Mouse (Mus musculus) ovary, postnatal 10 days (tissue): ENCODE data around the gene Gm20388.

Experiments
- DNase-seq: peaks from one replicate; pipeline ENCODE4 v3.0.0; 2022; ENCODE audit warnings: low spot score

Gm20388 gene

DNA sequence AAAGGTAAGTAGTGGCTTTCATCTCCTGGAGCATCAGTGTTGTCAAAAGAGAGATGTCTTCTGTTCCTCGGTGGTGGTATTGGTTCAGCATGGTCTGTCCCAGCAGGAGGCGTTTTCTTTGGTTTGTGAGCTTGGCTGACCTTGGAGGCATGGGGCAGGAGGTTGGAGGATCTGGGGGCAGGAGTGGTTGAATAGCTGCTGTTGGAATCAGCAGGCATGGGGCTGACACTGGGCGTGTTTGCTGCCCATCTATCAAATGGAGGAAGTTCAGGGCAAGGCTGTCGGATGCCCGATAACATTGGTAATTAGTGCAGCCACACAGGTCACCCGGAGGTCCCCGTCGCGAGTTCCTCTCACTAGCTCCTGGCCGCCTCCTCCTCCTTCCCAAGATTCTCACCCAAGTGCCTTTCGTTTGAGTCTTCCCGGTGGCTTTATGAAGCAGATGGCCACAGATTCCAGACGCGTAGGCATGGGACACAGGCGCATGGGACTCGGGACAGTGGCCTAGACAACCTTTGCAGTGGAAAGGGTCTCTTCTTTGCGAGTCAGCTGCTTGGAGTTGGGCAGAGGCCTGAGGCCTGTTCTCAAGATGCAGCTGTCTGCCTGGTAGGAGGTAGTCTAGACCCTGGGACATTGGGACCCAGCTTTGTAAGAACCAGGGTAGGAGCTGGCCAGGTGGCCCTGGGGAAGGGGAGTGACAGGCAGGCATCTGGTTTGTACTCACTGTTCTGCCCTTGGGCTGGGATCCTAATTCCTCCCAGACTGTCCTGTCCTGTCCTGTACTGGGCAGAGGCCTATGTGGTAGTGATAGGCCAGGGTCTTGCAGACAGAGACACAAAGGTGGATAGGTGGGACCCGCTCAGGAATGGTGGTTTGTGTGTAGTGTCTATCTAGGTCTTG lies 320.3 kb downstream of the Gm20388 start:
- no peak for DNase-seq

DNA sequence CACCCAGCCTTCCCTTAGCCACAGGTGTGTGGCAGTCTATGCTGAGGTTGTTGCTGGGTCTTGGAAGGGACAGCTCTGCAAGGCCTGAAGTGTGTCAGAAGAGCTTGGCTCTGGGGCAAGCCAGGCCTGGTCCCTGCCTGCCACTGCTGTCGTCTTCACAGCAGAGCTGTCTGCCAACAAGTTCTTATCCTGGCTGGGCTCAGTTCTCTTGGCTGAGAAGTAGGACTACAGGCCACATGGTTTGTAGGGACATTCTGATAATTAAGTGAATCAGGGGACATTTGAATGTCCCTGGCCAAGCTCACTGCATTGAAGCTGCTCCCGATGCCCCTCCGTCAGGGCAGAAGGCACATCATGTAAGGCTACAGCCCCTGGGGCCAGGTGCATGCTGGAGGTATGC lies 321.2 kb downstream of the Gm20388 start:
- DNase-seq: no peak

DNA sequence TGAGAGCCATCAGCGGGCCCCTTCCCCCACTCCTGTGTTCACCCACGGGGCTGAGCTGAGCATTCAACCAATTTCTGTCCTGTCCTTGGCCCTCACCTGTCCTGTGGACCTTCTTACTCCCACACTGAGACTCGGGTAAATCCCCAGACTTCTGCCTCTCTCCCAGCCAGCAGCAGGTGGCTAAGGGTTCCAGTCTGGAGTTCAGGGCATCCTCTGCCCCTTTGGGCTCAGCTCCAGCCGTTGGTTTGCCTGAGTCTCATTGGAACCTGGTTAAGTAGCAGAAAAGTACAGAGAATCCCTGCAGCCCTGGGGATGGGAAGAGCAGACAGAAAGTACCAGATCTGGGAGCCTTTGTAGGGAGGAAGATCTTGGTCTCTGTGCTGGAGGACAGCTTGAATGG lies 321.8 kb downstream of the Gm20388 start:
- DNase-seq: no peak

DNA sequence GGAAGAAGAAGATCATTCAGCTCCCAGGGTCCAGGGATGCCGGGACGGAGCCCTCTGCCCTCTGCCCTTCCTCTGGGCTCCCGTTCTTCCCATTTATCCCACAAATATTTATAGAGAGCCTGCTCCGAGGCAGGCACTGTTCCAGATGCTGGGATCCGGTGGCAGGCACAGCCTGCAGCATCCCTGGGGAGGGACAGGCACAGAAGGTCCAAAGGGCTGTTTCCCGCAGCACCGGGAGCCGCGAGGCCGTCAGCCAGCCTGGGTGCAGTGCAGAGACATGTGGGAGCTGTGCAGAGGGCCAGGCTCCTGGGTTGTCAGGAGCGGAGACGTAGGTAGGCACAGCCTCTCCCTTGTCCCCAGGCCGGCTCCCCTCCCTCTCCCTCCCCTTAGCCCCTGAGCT lies 322.3 kb downstream of the Gm20388 start:
- DNase-seq: no peak

DNA sequence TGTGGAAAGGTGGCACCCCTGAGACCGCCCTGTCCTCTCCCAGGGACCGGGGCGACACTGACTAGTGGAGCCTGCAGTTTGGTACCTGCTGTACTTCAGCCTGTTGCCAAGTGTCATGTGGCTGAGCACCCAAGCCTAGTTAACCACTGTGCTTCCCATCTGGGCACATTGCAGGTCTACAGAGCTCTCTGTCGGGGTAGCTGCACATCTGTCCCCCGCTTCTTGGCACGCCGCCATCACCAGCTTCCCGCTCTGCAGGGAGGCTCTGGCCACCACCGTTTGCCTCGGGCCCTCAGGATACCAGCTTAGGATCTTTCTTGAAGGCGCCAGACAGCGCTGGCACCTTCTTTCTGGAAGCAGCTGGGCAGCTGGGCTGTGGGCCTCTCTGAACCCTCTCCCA lies 323.8 kb downstream of the Gm20388 start:
- DNase-seq: no peak

DNA sequence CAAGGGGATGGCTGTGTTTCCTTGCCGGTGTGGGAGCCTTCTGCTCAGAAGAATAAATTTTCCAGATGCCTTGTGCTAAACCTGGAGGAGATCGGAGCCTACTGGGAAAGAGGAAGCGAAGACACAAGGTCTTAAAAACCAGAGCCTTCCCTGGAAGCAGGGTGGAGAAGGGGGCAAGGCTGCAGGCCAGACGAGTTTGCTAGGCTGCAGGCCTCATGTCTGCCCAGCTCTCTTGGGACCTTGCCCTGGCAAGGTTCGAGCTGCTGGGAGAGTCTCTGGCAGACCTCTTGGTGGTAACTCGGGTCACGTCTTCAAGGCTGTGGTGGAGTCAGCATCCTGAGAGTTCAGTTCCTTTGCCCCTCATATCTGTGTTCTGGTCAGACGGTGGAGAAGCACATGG lies 324.2 kb downstream of the Gm20388 start:
- DNase-seq: no peak

DNA sequence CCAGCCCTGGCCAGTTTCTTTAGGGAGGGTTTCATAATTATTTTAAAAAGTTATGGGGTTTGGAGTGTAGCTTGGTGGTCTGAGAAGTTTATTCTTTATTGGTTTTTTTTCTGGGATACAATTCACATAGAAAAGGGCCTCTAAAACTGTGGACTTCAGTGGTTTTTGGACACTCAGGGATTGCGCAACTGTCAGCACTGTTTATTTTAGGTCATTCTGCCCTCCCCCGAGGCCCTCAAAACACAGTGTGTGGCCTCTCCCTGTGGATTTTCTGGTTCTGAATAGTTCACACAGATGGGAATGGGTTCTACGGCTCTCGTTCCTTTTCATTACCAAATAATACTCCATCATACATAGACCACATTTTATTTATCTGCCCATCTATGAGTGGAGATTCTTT lies 332.6 kb downstream of the Gm20388 start:
- no peak for DNase-seq

DNA sequence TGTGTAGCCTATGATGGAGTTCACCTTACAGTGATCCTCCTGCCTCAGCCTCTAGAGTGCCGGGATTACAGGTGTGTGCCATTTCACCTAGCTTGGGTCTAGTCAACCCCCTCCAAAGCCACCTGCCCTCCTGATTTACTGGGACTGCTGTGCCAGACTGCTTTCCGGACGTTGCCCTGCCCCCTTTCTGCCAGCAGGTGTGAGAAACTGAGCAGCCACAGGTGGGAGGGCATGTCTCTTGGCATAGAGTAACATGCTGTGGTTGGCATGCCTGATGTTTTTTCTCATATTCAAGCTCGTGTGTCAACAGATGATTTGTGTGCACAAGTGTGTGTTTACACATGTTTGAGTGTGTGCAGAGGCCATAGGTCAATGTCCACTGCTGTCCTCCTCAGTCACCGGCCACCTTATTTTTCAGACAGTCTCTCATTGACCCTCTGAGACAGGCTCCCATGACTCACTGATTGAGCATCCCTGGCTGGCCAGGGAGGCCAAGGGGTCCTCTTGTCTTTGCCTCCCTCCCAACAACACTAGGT lies 333.3 kb downstream of the Gm20388 start:
- DNase-seq: no peak

DNA sequence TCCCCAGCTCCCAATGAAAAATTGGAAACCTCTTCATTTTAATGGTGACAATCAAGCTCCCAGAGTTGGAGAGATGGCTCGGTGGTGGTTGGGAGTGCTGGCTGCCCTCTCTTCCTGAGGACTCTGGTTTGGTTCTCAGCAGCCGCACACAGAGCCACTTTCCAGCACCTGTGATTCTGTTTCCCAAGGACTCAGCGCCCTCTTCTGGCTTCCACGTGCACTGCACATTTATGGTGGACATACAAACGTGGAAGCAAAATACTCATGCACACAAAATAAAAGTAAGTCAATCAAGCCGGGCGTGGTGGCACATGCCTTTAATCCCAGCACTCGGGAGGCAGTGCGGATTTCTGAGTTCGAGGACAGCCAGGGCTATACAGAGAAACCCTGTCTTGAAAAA lies 333.9 kb downstream of the Gm20388 start:
- DNase-seq: no peak

DNA sequence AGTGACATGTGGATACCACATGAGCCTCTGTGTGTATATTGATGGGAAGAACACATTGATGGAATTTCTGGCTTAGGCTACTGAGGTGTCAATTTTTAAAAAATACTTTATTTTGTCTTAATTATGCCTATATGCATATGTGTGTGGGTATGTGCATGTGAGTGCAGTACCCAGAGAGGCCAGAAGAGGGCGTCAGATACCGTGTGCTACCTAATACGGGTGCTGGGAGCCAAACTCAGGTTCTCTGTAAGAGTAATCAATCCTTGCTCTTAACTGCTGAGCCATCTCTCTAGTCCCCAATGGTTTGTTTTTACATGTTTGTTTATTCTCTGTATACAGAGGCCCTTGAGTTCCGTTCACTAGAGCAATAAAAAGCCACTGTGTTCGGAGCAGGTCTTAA lies 337.0 kb downstream of the Gm20388 start:
- DNase-seq: no peak

DNA sequence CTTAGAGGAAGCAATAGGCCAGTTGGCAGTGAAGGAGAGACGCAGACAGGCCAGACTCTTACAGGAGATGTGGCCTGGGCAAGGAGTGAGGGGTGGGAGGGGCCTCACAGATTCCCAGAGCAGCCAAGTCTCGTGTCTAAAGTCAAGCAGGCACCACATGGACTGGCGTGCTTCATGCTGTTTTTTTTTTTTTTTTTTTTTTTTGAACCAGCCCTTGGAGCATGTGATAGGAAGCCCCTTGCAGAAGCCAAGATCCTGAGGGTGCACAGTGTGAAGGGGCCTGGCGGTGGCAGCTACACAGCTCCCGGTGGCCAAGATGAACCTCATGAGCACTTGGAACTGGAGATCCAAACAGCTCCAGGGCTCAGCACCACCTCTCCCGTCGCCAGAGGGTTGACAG lies 337.4 kb downstream of the Gm20388 start:
- DNase-seq: no peak

DNA sequence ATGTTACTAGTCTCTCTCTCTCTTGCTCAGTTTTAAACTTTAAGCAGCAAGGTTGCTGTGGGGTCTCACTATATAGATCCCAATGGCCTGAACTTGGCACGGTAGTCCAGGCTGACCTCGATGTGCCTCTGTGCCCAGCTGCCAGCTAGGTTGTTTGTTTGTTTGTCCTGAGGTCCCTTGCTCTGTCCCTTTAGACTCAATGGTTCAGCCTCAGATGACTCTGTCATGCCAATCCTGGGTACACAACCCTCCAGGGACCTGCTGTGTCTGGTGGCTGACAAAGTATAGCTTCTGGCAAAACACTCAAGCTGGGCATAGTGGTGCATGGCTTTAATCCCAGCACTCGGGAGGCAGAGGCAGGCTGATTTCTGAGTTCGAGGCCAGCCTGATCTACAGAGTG lies 337.8 kb downstream of the Gm20388 start:
- no peak for DNase-seq

DNA sequence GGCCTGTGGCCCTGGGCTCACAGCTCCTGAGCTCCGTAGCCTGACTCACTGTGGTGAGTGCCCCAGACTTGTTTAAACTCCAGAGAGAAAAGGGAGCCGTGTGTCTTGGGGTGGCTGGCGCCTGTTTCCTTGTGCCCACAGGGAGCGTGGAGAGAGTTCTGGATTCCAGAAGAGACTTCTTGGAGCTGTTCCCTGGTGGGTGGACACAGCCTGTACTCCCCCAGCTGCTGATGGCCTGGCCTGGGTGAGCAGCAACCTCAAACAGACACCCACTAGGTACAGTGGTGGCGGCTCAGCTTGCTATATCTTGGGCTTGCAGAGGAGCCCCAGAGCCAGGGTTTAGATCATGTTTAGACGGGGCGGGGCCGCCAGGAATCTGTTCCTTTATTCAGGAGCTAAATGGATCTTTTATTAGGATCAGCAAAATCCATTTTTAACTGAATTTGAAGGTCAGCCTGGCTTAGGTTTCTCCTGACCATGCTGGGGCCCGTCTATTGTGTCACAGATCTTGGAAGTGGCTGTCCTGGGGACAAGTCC lies 339.2 kb downstream of the Gm20388 start:
- DNase-seq: no peak

DNA sequence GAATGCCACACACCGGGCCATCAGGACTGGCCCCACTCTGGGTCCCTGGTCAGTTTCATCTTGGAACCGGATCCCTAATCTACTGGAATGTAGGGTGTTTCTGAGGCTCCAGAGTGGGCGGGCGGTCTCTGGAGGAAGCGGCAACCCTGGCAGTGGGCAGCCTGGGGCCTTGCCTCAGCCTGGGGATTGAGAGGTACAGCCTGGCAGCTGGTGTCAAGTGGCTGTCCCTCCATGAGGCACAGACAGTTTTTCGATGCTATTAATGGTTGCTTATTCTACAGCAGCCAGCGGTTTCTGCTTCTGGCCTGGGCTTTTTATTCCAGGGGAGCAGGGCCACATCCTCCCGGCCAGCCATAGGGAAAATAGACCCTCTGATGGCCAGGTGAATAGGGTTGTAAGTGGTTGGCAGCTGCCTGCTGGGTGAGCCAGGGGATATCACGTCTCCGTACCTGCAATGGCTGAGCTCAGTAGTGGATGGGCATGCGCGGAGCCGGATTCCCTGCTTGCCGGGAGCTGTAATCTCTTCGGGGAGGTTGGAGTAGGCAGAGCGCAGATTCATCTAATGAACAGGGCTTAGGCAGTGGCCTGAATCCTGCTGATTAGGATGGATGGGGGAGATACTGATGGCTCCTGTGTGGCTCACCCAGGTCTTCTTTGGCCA lies 340.2 kb downstream of the Gm20388 start:
- DNase-seq: no peak

DNA sequence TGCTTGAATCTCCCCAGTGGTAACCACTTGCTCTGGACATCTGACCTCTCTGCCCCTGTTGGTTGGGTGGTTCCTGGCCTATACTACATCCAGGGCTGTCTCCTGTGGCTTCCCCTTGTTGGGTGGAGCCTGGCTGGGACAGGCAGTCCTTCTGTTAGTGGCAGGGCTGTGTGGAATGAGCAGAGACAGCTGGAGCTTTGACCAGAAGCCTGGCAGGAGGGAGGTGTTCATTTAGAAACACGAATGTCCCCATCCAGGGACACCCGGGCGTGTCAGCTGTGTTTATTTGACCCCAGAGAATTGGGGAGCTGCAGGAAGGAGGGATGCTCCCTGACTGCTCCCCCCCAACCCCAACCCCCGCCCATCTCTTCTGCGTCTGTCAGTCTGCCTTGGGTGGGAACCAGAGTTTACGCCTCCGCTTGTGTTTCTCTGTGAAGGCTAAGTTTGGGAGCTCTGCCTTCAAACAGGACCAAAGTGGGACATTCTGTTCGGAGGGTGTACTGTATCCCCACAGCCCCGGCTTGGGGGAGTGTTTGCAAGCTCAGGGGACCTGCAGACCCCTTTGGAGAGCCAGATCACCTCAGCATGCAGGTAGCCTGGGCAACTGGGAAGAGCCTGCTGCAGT lies 340.9 kb downstream of the Gm20388 start:
- DNase-seq: no peak

DNA sequence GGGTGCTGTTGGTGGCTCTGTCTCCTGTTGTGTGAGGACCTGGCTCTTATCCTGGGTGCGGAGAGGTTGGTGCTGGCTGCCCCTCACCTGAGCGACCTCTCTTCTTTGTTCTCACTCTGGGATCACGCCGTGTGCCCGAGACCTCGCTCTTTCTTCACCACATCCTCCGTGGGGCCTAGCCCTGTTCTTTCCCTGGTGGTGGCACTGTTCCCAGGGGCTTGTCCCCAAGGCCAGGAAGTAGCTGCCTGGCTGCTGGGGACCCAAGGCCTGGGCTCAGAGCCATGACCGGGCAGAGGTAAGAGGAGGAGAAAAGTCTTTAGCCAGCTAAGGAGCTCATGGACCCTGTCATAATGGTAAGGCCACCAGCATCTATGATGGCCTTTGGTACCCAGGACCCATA lies 343.0 kb downstream of the Gm20388 start:
- DNase-seq: no peak

DNA sequence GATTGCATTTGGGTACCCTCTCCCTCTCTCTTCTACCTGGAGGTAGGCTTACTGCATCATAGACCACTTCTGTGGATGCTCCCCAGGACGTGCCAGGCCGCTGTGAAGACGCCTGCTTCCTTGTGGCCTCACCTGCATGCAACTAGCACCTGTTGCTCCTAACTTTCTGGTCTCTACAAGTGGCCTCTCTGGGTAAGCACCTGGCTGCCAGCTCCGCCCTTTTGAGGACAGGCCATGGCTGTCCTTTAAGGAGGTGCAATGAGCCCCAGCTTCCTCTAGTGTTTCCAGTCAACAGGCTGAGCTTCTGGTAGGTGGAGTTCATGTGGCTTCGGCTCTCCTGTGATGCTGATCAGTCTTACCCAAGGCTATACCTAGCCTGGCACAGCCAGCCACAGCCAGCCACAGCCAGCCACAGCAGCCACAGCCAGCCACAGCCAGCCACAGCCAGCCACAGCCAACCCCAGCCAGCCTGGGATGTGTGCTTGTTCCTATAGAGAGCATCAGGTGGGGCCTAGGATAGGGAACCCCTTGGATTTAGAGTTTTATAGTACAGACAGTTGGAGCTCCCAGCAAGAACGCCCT lies 344.9 kb downstream of the Gm20388 start:
- no peak for DNase-seq

DNA sequence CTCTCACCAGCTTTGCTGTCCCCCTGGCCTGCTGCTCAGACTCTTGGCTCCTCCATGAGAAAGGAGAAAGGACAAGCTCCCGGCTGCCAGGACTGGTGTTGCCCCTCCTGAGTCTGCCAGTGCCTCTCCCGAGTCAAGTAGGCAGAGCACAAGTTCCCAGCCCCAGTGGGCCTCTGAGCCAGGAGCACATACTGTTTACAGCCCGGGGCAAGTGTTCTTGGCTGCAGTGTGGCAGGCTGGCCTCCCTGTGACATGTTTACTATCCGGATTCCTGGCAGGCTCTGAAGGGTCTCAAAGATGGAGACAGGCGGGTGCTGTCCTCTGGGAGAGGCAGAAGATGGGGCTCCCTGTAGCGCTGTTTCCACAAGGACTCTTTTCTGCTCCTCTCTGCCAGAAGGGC lies 346.3 kb downstream of the Gm20388 start:
- no peak for DNase-seq

DNA sequence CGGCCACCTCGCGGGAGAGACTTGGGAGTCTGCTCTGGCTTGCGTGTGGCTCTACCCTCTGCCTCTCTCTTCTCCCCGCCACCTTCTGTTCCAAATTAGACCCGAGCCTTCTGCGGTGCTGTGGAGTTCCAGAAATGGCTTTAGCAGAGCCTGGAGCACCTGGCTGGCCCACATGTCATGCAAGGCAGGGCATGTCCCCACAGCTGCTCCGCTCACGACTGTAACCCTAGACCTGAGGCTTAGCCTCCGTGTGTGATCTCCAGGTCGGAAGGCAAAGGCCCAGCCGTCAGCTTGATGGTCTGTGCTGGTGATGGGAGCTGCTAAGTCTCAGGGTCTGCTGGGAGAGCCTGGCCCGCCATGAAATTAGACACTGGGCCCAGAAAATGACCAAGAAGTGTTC lies 348.6 kb downstream of the Gm20388 start:
- DNase-seq: no peak

DNA sequence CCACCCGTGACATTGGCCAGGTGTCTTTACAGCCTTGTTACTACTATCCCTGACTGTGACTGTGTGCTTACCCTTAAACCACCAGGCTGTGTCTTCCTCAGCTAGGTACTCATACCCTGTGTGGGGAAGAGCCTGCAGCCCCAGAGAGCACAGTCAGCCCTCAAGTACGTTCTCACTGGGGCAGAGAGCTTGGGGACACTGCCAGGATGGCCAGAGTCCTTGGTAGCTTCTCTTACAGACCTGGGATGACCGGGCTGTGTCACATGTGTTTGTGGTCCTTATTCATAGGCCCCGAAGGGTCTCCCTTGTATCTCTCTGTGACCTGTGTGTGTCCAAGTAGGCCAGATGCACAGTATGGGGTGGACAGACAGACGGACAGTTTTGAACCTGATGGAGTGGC lies 350.0 kb downstream of the Gm20388 start:
- DNase-seq: no peak

DNA sequence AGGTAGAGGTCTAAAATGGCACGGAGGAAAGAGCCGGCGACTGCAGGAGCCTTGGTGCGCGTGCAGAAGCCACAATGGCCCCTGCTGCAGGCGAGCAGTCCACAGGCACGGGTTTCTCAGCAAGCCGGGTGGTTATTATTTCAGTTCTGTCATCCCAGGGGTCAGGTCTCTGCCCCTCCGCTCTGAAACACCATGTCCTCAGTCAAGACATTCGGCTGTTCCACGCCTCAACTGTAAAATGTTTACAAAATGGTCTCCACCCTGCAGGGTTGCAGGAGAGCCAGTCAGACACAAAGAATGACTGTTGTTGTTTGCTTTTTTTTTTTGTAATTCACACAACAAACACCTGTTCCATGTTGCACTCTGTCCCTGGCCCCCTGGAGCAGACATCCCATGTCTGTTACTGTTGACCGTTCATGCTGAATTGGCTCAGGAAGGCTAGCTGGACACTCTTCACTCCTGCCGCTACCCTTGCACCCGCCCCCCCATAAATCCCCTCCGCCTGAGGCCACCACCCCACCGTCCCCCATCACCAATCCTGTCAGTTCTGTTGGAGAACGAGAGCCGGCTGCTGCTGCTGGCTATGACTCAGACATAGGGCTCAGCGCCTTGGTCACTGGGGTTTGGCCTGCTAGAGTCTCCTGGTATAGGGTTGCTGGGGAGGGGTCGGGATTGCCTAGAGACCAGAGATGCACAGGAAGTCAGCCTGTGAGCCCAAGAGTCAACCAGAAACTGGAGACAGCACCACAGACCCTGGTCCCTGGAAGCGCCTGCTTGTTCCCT lies 350.9 kb downstream of the Gm20388 start:
- DNase-seq: no peak

DNA sequence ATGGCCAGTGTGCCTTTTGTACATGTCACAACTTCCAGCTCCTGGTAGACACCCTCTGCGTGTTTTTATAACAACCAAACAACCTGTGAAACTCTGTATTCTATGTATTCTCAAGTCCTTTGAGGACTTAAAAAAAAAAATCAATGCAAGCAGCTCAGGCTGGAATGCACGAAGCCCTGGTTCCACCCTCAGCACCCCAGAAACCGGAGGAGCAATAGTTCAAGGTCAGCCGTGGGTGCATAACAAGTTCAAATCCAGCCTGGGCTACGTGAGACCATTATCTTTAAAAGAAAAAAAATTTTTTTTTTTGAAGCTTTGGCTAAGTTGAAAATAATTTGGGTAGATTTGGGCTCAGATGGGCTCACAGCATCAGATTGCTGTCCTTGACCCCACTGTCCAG lies 353.2 kb downstream of the Gm20388 start:
- DNase-seq: no peak
